Mouse (Mus musculus) liver, embryonic 12.5 days (tissue): Measurements from ENCODE around the gene Gabra6. TPM values are rescaled to one million over a fixed set of nuclear protein-coding genes. Genes with fewer than 3 reads are reported as not detected.

Experiments
- polyA plus RNA-seq: library from polyadenylated mRNA; unstranded; fragments of >200 nt; fragmentation: Nextera tagmentation; extraction: Ambion mirVana; gene quantifications from 2 replicates; pipeline ENCODE4 v1.2.1, GENCODE M21; 2016

Gabra6 gene
- polyA plus RNA-seq, 1 experiment from 2014 or later = not detected

Other genes with a start within 250 kb of the Gabra6 start
- 0.17 and 0.30 TPM in 2 replicates for gene Gabra1, start 138.1 kb downstream of the Gabra6 start, polyA plus RNA-seq
- gene Gabrb2, start 98.7 kb upstream of the Gabra6 start, polyA plus RNA-seq = 0.31 and 0.35 TPM in 2 replicates